Mouse (Mus musculus) midbrain, embryonic 15.5 days (tissue): ENCODE results near the gene Met. TPM values are rescaled to one million over a fixed set of nuclear protein-coding genes. Genes with fewer than 3 reads are reported as not detected.
A peak's percentile ranks its signal among the peaks of the same experiment; 100 is the strongest.

Experiments used
- ATAC-seq: fragments of 200-750 bp; cut with Nextera tagmentation; replicated peaks from 2 replicates; pipeline ENCODE4 v1.8.0; 2017; ENCODE audit warnings: moderate TSS enrichment
- H3K27ac ChIP-seq: fragments of 300-500 bp; sonication (generic); 2 replicates; pipeline ENCODE4 v1.5.1; 2015; ENCODE audit warnings: mild to moderate bottlenecking, inconsistent platforms
- H3K27me3 ChIP-seq: fragments of 300-500 bp; sonication (generic); replicated peaks from 2 replicates; pipeline ENCODE4 v1.6.1; 2015; ENCODE audit warnings: inconsistent platforms
- H3K36me3 ChIP-seq: fragments of 300-500 bp; sonication (generic); replicated peaks from 2 replicates; pipeline ENCODE4 v1.6.1; 2015; ENCODE audit warnings: inconsistent platforms
- H3K4me1 ChIP-seq: fragments of 300-500 bp; sonication (generic); 2 replicates; pipeline ENCODE4 v1.6.1; 2015; ENCODE audit warnings: inconsistent platforms
- H3K4me2 ChIP-seq: fragments of 300-500 bp; sonication (generic); 2 replicates; pipeline ENCODE4 v1.6.1; 2015; ENCODE audit warnings: inconsistent platforms, mild to moderate bottlenecking, moderate library complexity
- H3K4me3 ChIP-seq: fragments of 300-500 bp; sonication (generic); 2 replicates; pipeline ENCODE4 v1.5.1; 2015; ENCODE audit warnings: mild to moderate bottlenecking, inconsistent platforms
- H3K9ac ChIP-seq: fragments of 300-500 bp; sonication (generic); 2 replicates; pipeline ENCODE4 v1.6.1; 2015; ENCODE audit warnings: mild to moderate bottlenecking, inconsistent platforms
- H3K9me3 ChIP-seq: fragments of 300-500 bp; sonication (generic); 2 replicates; pipeline ENCODE4 v1.6.1; 2016; ENCODE audit warnings: inconsistent platforms
- WGBS: fragments of 180-500 bp; shearing (Covaris S2); methylation state at CpG from one replicate; pipeline ENCODE4 v1.1.7; 2015; ENCODE audit warnings: mixed read lengths; 5-methylcytosine and 5-hydroxymethylcytosine counted together
- polyA plus RNA-seq: library from polyadenylated mRNA; unstranded; fragments of >200 nt; fragmentation: Nextera tagmentation; extraction: Ambion mirVana; gene quantifications from 2 replicates; pipeline ENCODE4 v1.2.1, GENCODE M21; 2015

Gene Met
- polyA plus RNA-seq, 1 experiment from 2014 or later = 0.99 TPM

DNA sequence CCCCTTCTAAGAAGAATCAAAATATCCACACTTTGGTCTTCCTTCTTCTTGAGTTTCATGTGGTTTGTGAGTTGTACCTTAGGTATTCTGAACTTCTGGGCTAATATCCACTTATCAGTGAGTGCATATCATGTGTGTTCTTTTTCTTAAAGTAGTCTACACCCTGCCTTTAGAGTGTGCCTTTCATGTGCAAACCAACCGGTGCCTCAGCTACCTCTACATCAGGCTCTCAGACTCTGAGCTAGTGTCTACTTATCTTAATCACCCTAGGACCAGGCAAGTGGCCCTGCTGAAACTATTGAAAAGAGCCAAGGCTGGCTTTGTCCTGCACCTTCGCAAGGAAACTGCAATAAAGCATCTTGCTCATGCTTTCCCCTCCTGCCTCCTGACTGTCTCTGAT lies 97.7 kb downstream of the Met start:
- no peak overlapping the region for H3K4me3 ChIP-seq
- H3K27ac ChIP-seq = no peak overlapping the region
- no peak overlapping the region for H3K4me2 ChIP-seq
- 20% methylated on average over 2 of the region's 2 CpGs for WGBS
- no peak overlapping the region for H3K9ac ChIP-seq
- no peaks in the 10 kb centered on the region for H3K27me3 ChIP-seq
- H3K9me3 ChIP-seq = no peaks in the 10 kb centered on the region
- ATAC-seq = no peak
- no peaks in the 10 kb centered on the region for H3K36me3 ChIP-seq
- peaks cover 5% of the 10 kb centered on the region; the same call in 1 of the 2 replicates for H3K4me1 ChIP-seq

DNA sequence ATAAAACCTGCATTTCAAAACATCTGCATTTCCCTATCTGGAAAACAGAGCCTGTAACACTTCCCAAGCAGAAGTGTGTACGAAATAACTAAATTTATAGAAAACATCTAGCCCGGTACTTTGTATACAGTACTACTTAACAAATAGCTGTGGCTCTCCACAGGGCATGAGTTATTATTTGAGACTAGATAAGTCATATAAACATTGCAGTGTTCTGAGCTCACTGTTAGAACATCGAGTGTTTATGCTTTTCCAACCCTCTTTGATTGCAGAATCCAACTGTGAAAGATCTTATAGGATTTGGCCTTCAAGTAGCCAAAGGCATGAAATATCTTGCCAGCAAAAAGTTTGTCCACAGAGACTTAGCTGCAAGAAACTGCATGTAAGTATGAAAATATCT lies 98.3 kb downstream of the Met start:
- Histone ChIP-seq H3K36me3 (no peaks in the 10 kb centered on the region), H3K4me3 (no peak overlapping the region), H3K9me3 (no peaks in the 10 kb centered on the region), H3K4me1 (peaks cover 5% of the 10 kb centered on the region; the same call in 1 of the 2 replicates), H3K4me2 (no peak overlapping the region), H3K27me3 (no peaks in the 10 kb centered on the region), H3K27ac (no peak overlapping the region), H3K9ac (no peak overlapping the region)
- WGBS = 55% methylated on average over 3 of the region's 3 CpGs
- ATAC-seq = no peak

DNA sequence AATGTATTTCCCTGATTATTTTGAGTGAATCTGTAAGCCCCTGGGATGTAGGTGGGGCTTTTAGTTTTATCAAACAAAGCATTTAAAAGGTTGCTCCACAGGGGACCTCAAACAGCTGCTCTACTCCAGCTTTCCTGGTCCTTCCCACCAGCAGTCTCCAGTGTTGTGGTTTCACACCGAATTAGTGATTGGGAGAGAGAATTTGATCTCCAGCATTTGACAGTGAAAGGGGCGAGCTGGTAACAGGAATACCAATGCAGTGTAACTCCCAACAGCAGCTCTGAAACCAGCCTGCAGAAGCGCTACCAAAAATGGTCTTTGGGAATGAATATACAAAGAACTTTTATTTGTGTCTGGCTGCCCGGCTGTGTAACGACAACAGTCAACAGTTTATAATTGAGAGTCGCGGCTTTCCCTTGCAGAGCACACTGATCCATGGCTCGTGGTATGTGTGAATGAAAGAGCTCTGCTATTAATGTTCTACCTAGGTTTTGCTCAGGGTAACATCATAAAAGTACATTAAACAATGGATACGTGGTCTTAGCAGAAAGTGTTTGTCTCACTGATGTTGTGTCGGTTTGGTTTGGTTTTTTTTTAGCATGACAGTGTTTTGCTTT lies 99.0 kb downstream of the Met start:
- 7% methylated on average over 10 of the region's 10 CpGs for WGBS
- Histone ChIP-seq H3K9me3 (no peaks in the 10 kb centered on the region), H3K36me3 (no peaks in the 10 kb centered on the region), H3K4me3 (no peak overlapping the region), H3K27me3 (no peaks in the 10 kb centered on the region), H3K4me1 (peaks cover 5% of the 10 kb centered on the region; the same call in 1 of the 2 replicates), H3K4me2 (peak overlapping the region; percentile 26; the same call in 1 of the 2 replicates), H3K9ac (no peak overlapping the region), H3K27ac (no peak overlapping the region)
- ATAC-seq = peak; percentile 52; the same call in 1 of the 2 replicates

DNA sequence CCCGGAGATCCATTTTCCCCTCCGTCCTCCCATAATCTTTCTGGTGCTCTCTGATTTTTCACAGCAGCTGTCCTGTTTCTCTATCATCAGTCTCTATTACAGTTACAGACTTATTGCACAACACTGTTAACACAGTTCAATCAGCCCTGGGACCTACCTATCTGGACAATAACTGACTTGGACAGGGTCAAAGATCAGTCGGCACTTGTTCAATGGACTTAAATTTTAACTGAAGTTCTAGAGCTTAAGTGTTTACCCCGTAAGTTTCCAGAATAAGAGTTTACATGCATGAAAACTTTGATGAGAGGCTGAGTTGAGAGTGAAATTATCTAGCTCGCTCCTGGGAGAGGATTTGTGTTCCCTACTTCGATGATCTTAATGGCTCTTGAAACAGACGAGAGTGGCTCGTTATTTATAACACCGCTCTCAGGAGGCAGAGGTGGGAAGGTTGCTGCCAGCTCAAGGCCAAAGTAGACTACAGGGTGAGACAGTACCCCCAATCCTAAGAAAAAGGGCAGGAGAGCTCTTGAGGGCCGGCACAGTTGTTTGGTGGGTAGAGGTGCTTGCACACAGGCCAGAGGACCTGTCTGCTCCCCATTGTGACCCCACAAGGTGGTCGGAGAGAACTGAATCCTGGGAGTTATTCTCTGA lies 105.2 kb downstream of the Met start:
- Histone ChIP-seq H3K9ac (no peak overlapping the region), H3K27me3 (no peaks in the 10 kb centered on the region), H3K36me3 (no peaks in the 10 kb centered on the region), H3K9me3 (no peaks in the 10 kb centered on the region), H3K4me1 (no peaks in the 10 kb centered on the region), H3K4me2 (no peak overlapping the region), H3K4me3 (no peak overlapping the region), H3K27ac (no peak overlapping the region)
- ATAC-seq = no peak
- 90% methylated on average over 11 of the region's 11 CpGs for WGBS

DNA sequence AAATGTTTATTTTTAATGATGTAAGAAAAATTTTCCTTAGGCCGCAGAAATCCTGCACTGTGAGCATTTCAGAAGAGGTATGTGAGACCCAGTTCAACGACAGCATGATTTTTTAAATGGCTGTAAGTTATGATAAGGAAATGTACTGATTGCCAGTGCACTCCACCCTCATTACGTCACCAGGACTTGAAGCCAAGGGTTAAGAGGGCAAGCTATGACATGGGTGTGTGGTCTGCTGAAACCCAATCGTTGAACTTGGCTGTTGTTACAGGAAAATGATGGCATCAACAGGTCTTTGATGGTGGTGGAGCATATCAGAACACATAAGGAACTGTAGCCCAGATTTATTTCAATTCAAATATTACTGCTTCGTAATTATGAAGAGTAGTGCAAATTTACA lies 109.6 kb downstream of the Met start:
- 88% methylated on average over 5 of the region's 5 CpGs for WGBS

DNA sequence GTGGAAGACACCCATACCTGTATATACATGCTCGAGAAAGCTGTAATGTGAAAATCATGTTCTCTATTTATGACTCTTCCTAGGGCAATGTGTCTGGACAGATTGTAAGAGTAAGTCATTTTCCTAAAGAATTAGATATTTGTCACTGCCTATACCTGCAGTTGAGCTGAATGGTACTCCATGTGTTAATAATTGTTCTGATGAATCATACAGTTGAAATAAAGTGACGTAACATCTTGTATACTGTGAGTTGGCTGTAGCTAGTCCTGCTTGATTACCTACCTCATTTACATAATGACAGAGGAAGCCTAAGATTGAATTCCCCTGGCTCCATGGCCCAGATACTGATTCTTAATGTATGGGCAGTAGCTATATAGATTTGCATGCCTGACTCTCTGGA lies 110.1 kb downstream of the Met start:
- H3K4me1 ChIP-seq = no peaks in the 10 kb centered on the region
- no peaks in the 10 kb centered on the region for H3K36me3 ChIP-seq
- no peaks in the 10 kb centered on the region for H3K9me3 ChIP-seq
- WGBS = 82% methylated on average over 2 of the region's 2 CpGs
- ATAC-seq = no peak
- H3K27ac ChIP-seq = no peak overlapping the region
- no peak overlapping the region for H3K4me2 ChIP-seq
- H3K27me3 ChIP-seq = no peaks in the 10 kb centered on the region
- no peak overlapping the region for H3K4me3 ChIP-seq
- no peak overlapping the region for H3K9ac ChIP-seq

More for the DNA sequence above, 109.6 kb downstream of the Met start:
- no peaks in the 10 kb centered on the region for H3K36me3 ChIP-seq
- H3K9ac ChIP-seq = no peak overlapping the region
- no peaks in the 10 kb centered on the region for H3K4me1 ChIP-seq
- no peak for ATAC-seq
- no peak overlapping the region for H3K4me3 ChIP-seq
- no peaks in the 10 kb centered on the region for H3K27me3 ChIP-seq
- no peaks in the 10 kb centered on the region for H3K9me3 ChIP-seq
- H3K4me2 ChIP-seq = no peak overlapping the region
- H3K27ac ChIP-seq = no peak overlapping the region

DNA sequence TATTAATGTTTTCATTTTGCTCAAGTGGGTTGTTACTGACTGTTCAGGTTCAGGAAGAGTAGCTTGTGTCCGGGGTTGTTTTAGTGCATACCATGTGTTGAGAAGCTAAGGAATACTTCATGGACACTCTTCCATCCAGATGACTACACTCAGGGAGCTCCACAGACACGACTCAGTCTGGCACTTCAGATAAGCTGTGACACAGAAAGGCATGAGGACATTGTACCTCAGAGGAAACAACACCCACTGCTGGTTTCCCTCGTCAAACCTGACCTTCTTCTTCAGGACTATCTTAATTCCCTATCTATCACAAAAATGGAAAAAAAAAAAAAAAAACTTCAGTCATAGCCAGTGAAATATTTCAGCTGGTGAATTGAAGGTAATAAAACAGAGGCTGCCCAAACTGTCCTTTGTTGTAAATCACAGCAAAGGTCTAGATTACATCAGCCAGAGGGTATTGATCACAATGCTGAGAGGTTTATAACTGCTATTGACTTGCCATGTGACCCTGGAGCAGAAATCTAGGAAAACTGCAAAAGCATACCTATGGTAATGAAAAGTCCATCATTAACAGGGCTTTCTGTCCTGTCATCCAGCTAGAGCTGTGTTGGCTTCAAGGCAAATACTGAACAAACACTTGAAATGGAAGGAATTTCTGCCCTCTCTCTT lies 114.6 kb downstream of the Met start:
- WGBS = 75% methylated on average over 3 of the region's 3 CpGs
- H3K9me3 ChIP-seq = no peaks in the 10 kb centered on the region
- no peak overlapping the region for H3K4me3 ChIP-seq
- H3K9ac ChIP-seq = no peak overlapping the region
- H3K36me3 ChIP-seq = no peaks in the 10 kb centered on the region
- ATAC-seq = no peak
- no peak overlapping the region for H3K27ac ChIP-seq
- H3K4me2 ChIP-seq = no peak overlapping the region
- H3K4me1 ChIP-seq = no peaks in the 10 kb centered on the region
- no peaks in the 10 kb centered on the region for H3K27me3 ChIP-seq

DNA sequence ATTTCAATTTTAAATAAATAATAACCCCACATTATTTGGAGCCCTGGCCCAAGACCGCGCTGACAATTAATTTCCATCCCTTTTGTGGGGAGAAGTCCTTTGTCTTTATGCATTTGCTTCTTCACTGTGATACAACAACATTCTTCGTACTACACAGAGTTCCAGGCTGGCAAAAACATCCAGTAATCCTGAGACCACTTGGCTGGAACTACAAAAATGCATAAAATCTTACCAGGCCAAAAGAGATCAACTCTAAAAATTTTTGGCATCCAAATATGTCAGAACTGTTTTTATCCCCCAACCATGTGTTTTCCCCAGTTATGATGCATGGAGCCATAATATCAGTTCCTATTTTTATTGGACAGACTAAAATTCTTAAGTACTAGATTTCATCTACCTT lies 116.7 kb downstream of the Met start:
- Histone ChIP-seq H3K4me3 (no peak overlapping the region), H3K27ac (no peak overlapping the region), H3K4me1 (peaks cover 3% of the 10 kb centered on the region; the same call in 1 of the 2 replicates), H3K9me3 (no peaks in the 10 kb centered on the region), H3K27me3 (no peaks in the 10 kb centered on the region), H3K4me2 (no peak overlapping the region), H3K9ac (no peak overlapping the region), H3K36me3 (no peaks in the 10 kb centered on the region)
- 81% methylated on average over 3 of the region's 3 CpGs for WGBS
- no peak for ATAC-seq

DNA sequence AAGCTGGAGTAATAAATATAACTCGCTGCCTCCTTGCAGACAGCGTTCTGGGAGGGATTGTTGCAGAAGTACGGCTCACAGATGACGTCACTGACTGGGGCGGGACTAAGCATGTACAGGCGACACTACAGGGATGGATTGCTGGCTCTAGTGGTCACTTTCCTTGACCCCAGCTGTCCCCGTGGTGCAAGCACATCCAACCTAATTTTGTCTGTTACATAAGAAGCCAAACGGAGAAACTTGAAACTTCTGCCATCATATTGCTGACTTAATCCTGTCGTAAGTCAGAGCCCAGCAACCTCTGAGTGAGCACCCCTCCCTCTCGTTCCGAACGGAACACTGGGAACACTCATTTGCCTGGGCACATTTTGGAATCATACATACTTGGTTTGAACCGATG lies 120.4 kb downstream of the Met start:
- Histone ChIP-seq H3K27me3 (no peaks in the 10 kb centered on the region), H3K4me2 (peak overlapping the region; percentile 50), H3K27ac (no peak overlapping the region), H3K4me1 (peaks cover 3% of the 10 kb centered on the region; the same call in 1 of the 2 replicates), H3K9me3 (no peaks in the 10 kb centered on the region), H3K36me3 (no peaks in the 10 kb centered on the region), H3K4me3 (peak overlapping the region; percentile 34), H3K9ac (no peak overlapping the region)
- WGBS = 30% methylated on average over 13 of the region's 13 CpGs
- ATAC-seq = peak; percentile 90

DNA sequence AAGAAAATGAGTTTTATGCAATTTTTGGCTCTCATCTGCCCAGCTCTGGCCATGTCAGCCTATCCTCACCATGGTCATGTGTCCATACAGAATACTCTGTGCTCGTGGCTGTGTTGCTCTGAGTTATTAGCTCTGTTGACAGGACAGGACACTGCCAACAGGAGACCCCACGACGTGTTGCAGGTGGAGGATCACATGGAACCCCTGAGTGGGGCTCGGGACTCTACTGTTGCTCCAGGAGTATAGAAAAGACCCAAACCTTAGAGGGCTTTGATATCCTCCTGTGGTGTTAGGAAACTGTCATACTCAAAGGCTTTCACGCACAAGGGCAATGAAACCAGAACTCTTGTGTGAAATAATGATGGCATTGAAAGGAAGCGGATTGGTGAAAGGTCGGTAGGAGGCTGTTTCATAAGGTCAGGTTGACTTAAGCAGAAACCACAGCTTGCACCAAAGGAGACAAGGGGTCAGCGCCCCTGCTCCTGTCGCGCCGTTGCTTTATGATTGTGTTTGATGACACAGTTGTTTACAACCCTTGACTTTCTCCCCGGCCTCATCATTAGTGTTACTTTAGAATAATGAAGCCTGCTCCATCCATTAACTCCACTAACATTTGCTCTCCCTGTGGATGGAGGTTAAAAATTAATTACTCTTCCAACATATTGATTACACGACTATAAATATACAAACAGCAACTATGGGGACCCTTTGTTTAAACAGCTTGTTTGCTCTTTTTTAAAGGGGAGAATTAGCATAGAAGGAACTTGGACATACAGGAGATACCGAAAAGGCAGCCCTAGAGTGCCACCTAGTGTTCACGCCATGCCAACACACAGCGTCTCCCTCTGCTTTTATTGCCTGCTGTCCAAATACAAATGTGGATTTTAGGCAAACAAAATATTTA lies 125.7 kb downstream of the Met start:
- H3K9me3 ChIP-seq = no peaks in the 10 kb centered on the region
- peaks cover 3% of the 10 kb centered on the region; the same call in 1 of the 2 replicates for H3K4me1 ChIP-seq
- 37% methylated on average over 16 of the region's 16 CpGs for WGBS
- no peaks in the 10 kb centered on the region for H3K36me3 ChIP-seq
- peak overlapping the region; percentile 21 for H3K4me2 ChIP-seq
- peak; percentile 94 for ATAC-seq
- H3K4me3 ChIP-seq = no peak overlapping the region
- H3K9ac ChIP-seq = no peak overlapping the region
- H3K27me3 ChIP-seq = no peaks in the 10 kb centered on the region
- H3K27ac ChIP-seq = no peak overlapping the region

DNA sequence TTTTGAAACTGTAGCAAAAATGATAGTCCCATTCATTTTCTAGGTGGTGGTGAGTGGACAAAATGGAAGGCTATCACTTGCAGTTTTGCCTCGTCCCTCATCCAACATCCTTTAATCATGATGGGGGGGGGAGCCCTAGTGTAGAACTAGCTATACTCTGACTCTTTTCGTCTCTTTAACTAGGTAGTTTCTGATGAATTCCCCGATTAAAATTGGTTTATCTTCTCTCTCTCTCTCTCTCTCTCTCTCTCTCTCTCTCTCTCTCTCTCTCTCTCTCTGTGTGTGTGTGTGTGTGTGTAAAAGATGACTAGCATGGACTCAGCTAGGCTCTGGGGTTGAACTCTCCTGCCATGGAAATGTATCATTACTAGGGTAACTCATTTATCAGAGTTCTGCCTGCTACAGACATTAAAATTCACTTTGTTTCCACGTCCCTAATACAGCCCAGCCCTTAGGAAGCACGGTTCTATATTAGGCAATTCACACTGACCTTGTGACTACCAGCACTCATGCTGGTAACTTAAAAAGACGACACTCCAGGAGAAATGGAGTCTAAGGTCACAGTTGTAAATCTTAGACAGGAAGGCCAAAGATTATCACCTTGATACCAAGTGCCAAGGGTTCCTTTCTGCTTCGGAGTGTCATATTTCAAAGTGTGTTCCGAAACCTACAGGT lies 126.5 kb downstream of the Met start:
- Histone ChIP-seq H3K4me1 (peaks cover 3% of the 10 kb centered on the region; the same call in 1 of the 2 replicates), H3K36me3 (no peaks in the 10 kb centered on the region), H3K27ac (no peak overlapping the region), H3K27me3 (no peaks in the 10 kb centered on the region), H3K9ac (no peak overlapping the region), H3K4me2 (no peak overlapping the region), H3K9me3 (no peaks in the 10 kb centered on the region), H3K4me3 (no peak overlapping the region)
- ATAC-seq = no peak
- 51% methylated on average over 8 of the region's 8 CpGs for WGBS
